Mouse (Mus musculus): ENCODE measurements at regions not wholly inside any gene's neighbourhood (a gene's known extent, or its start where the extent isn't known, plus 50 kb on each side); places are given as distances from the start of the nearest gene placed in this dataset.
"Not testable (repeated sequence)": the region's sequence is repeated elsewhere in the genome, so short reads cannot be mapped to it uniquely, and the experiment has no call there.

GRCm38 (mm10) chr19:9338971-9339370 lies 203.5 kb upstream of the Asrgl1 start:
- not testable (repeated sequence) for DNase-seq (ENCODE audit: low spot score in 2 of 2)

DNA sequence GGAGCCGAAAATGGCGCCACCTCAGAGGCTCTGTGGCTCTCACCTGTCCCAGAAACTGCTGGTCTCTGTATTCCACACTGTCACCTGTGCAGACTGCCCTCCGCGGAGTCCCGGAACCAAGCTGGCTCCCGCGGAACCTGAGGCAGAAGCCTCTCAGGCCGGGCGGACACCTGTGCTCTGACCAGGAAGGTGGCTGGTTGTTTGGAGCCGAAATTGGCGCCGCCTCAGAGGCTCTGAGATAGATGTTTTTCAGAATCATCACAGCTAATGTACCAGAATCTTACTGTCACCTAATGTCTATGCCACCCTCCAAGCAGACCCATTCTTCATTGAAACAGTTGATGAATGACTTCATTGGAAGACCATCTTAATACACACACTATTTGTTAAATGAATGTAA lies 202.0 kb upstream of the Asrgl1 start:
- not testable (repeated sequence) for DNase-seq (ENCODE audit: low spot score in 2 of 2)

DNA sequence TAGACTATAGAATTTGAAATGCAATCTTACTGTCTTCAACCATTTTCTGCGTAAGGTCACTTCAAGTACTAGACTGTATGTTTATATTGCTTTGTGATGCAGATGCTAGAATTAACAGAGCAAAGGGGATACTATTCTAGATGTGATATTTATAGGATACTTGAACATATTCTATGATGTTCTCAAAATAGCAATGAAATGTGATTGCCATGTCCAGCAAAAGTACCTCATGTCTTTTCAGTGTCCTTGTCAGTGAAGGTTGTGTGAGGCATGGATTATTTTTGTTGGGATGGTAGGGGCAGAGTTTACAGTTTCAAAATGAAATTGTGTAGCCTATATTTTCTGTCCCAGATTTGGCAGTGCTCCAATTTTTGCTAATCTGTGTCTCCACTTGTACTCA lies 182.5 kb upstream of the Asrgl1 start:
- DNase-seq (ENCODE audit: low spot score in 2 of 2), result not testable (repeated sequence)

DNA sequence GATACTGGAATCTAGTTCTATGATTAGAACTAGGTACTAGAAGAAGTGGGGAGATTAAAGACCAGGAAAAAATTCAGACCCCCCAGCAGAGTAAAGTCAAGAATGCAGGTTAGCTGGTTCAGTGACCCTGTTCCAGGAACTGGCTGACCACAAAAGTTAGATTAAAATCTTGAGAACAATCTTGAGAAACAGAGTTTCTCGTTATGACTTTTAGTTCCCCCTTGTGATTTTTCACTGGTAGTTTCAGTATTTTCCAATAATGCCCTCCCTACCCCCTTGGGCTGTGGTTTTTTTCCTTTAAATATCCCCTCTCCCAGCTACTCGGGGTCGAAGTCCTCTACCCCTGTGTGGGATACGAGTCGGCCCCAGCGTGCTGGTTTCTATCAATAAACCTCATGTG lies 180.7 kb upstream of the Asrgl1 start:
- not testable (repeated sequence) for DNase-seq (ENCODE audit: low spot score in 2 of 2)

- peak; percentile 20 to 68 for DNase-seq (ENCODE audit: low spot score in 2 of 2)
These were observed 147.7 kb upstream of the Asrgl1 start for GRCm38 (mm10) chr19:9283176-9283575.

GRCm38 (mm10) chr19:9234676-9235075 lies 99.2 kb upstream of the Asrgl1 start:
- DNase-seq (ENCODE audit: low spot score in 2 of 2), result not testable (repeated sequence)
